Mouse (Mus musculus) adrenal gland, adult (tissue): ENCODE data around the gene Gm10518.

Experiments
- DNase-seq, 2 experiments: peaks; one replicate each; pipeline ENCODE4 v3.0.0; 2022 to 2023; ENCODE audit warnings: low spot score in 1 of 2; ENCODE audit not compliant: inconsistent age in 2 of 2

The Gm10518 gene

DNA sequence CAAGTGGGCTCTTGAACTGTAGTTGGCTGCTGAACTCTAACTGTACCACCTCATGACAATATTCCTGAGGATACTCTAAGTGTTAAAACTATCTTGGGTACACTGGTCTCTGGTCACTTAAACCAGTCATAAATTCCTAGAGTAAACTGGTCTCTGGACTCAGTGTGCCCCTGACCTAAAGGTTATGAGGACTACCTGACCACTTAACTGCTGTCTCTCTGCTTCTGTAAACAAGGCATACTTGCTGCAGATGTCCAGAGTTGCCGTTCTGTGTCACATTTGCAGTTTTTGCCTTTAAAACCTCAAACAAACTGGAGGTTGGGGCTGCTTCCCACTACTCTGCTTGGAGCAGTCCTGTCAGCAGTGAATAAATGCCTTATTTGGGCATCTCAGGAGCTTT, 30.4 kb downstream of the Gm10518 start:
- DNase-seq, result no peak

DNA sequence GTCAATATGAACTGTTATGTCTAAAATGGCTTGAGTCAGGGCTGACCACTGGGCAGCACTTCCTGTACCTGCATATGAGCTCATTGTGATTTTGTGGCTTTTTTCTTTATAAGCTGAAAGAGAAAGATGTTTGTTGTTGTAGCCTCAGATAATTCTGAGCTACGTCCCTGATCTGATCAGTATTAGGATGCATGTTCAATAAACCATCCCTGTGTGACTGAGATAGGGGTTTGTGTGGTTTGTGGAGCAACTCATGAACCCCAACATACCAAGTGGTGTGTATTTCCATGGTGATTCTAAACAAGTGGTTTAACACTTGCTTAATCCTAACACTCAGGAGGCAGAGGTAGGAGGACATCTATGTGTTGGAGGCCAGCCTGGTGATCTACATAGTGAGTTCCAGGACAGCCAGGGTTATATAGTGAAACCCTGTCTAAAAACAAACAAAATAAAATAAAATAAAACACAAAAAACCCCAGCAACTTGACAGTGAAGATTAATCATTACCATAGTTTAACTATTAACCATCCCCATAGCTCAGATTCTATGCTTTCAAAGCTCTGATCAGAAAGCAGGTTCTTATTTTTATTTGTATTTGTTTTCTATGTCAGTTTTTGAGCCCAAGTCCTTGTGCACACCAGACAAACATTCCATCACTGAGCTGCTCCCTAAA, 32.7 kb downstream of the Gm10518 start:
- no peak for DNase-seq

DNA sequence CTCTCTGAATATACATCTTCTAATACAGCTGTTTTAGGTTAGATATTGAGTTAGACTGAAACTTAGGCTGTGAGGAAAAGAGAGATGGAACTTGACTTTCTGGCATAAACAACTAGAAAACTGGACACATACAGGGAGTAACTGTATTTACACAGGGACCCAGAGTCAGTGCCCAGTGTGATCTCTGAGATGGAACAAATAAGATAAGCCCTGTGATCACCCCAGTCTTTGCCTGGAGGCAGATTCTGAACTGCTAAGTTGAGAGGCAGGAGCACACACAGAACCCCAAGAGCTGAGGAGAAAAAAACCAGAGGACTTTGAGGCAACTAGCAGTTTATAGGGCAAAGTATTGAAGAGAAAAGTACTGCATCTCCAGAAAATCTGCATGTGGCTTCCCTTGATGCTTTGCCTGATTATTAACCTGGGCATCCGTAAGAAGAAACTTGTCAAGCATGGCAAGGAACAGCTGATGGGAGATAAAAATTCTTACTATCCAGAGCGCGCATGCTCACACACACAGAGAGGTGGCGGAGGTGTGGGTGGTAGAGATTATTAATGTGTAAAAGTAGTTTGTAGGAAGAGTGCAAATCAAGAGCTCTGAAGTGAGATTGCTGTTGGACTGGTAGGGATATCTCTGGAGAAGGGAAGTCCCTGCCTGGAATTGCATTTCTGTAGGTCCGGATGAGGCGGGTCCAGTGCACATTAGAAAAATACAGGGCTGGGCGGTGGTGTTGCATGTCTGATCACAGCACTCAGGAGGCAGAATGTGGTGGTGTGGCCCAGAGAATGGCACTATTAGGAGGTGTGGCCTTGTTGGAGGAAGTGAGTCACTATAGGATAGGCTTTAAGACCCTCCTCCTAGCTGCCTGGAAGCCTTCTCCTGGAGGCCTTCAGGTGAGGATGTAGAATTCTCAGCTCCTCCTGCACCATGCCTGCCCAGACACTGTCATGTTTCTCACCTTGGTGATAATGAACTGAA, 33.5 kb downstream of the Gm10518 start:
- no peak for DNase-seq

DNA sequence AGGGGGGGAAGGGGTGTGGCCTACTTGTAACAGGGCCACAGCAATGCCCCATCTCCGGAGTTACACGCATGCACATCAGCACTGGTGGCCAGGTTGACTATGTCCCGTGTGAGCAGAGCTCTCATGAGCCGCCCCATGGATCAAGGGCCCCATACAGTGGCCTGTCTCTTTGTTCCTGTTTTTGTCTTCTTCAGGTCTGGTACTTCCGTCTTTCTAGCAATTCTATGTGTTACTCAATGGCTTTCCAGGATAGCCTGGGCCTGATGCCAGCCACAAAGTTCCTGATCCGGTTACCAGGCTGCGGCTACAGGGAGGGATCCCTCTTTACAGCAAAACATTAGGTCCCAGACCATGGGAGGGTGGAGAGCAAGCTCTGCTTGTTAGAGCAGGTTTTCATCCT, 39.4 kb downstream of the Gm10518 start:
- DNase-seq, result peak in 1 of 2 experiments; percentile 54

DNA sequence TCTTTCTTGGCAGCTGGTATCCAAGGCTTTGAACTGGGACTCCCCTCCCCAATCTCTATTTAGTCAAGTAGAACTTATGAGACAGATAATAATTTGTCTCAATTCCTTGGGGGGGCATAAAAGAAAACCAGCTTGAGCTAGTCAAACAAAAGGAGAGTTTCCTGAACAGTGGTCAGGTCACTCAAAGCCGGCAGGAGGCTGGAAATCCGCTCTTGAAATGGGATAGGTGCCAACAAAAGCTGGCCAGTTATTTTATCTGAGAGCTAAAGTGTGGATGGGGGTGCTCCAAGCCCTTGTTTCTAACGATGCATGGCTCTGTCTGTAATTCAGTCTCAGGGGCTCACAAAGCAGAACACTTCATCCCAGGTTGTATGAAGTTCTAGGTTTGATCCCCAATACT, 40.8 kb downstream of the Gm10518 start:
- no peak for DNase-seq

DNA sequence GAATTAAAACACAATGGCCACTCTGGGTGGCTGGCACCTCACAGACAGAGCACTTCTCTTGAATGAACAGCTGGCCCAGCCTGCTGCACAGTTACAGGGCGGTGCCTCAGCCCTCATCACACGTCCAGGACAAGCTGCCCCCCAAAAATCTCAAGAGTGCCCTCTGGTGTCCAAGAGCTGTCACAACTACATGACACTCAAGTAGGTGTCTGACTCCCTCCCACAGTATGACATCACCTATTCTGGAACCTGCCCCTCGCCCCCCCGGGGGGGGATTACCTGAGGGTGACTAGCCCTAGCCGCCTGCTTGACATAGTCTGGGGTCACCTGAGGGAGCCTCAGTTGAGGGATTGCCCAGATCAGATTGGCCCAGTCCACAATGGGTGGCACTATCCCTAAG, 41.7 kb downstream of the Gm10518 start:
- peak; percentile 68 to 86 for DNase-seq

DNA sequence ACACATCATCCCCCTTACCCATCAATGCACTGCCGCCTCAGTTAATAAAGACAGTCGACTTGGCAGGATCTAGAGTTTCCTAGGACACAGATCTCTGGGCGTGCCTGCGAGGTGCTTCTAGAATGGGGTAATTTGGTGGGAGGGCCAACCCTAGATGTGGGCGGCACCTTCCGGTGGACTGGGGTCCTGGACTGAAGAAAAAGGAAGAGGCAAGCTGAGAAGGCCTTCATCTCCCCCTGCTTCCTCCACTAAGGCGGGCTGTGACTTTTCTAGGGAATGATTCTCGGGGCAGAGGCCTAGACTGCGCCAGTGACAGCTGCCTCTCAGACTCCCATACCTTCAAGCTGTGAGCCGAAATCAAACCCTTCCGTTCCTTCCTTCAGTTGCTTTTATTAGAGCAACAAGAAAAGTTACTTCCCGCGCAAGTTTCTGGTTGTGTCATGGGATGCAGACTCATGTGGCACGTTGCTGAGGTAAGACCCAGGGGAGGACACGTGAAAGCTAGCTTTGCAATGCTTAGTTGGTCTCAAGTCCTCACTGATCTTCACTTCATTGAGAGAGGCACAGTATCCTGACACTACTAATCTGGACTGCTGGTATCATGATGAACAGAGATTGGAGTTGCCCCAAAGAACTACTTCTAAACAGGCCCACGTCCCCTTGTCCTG, 42.8 kb downstream of the Gm10518 start:
- no peak for DNase-seq

DNA sequence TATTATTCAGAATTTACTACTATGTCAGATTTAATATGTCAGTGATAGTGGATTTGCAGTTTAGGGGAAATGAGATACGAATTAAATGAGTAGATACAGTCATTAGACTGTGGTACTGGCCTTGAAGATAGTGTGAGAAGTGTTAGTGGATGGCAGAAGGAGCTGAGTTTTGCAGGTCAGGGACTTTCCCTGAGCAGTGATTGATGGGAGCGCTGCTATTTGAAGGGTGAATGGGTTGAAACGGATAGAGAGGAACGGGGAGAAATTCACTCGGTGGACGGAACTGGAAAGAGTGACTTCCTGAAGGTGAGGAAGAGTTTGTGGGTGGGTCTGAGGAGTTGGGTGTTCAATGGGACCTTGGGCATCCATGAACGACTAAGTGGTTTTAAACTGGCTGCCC, 44.0 kb downstream of the Gm10518 start:
- DNase-seq, result no peak

DNA sequence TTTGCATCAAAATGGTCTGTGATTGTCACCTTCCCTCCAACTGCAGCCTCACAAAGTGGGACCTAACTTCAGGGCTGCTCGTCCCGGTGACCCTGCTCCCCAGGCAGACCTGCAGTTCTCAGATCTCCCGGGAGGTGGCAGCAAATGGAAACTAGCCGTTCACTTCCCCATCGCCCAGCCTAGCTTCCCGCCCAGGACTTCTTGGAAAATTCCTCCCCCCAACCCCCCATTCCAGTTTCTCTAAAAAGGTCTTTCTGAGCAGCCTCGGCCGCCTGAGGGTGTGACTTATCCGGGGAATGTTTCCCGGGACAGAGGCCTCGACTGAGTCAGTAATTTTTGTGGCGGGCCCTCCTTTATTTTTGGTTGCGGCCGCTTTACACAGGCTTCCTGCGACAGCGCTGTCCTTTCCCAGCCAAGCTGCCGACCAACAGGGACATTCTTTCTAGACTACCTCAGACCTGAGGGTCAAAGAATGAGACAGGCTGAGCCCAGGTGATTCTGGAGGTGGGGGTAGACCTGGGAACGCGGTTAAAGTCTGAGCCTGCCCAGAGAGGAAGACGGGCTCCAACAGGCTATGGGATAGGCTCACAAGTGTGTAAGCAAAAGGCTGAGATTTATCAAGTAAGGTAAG, 44.7 kb downstream of the Gm10518 start:
- DNase-seq, result peak; percentile 84 to 96

DNA sequence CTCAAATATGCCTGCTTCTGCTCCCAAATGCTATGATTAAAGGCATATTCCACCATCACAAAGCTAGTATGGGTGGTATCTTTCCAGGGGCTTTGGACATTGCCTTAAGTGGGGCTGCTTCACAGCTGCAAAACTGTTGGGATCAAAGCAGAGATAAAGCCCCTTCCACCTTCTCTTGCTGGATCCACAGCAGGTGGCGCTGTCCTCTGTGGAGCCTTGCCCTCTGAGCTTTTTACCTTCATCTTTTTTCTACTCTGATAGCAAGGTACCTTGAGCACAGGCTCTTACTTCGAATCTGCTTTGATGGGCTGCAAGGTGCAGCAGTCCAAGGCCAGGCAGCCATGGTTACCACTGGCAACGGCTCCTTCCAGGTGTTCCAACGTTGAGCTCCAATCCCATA, 50.2 kb downstream of the Gm10518 start:
- peak in 1 of 2 experiments; percentile 57 for DNase-seq
